Mouse (Mus musculus) small intestine, adult 2 months (tissue): ENCODE results near the gene Ctla4. TPM values are rescaled to one million over a fixed set of nuclear protein-coding genes. Genes with fewer than 3 reads are reported as not detected.

Experiments used
- H3K27ac ChIP-seq: fragments of 200-500 bp; 2 replicates; pipeline ENCODE4 v1.5.1; 2012; ENCODE audit warnings: low read depth, low read length, control low read depth, inconsistent platforms; ENCODE audit not compliant: insufficient read depth
- H3K27me3 ChIP-seq: fragments of 200-500 bp; 2 replicates; pipeline ENCODE4 v1.6.1; 2012; ENCODE audit warnings: mild to moderate bottlenecking, moderate library complexity, low read length, inconsistent platforms; ENCODE audit not compliant: control insufficient read depth, insufficient read depth
- H3K36me3 ChIP-seq: fragments of 200-500 bp; 2 replicates; pipeline ENCODE4 v1.6.1; 2012; ENCODE audit warnings: mild to moderate bottlenecking, low read length, control low read depth, inconsistent platforms; ENCODE audit not compliant: control insufficient read depth, insufficient read depth
- H3K4me1 ChIP-seq: fragments of 200-500 bp; 2 replicates; pipeline ENCODE4 v1.6.1; 2012; ENCODE audit warnings: low read length, inconsistent platforms, mixed read lengths; ENCODE audit not compliant: control insufficient read depth, insufficient read depth, insufficient read length
- H3K4me3 ChIP-seq: fragments of 200-500 bp; 2 replicates; pipeline ENCODE4 v1.5.1; 2012; ENCODE audit warnings: low read depth, mild to moderate bottlenecking, control low read depth, inconsistent platforms, low read length, moderate library complexity
- CTCF ChIP-seq: fragments of 200-500 bp; IDR thresholded peaks from 2 replicates; pipeline ENCODE4 v1.5.1; 2012; ENCODE audit warnings: low read depth, mild to moderate bottlenecking, control low read depth, inconsistent platforms, low read length, moderate library complexity, mixed read lengths; ENCODE audit not compliant: insufficient replicate concordance, insufficient read length; ENCODE audit errors: extremely low read depth
- POLR2A ChIP-seq: fragments of 200-500 bp; IDR thresholded peaks from 2 replicates; pipeline ENCODE4 v1.6.1; 2012; ENCODE audit warnings: low read depth, mild to moderate bottlenecking, control low read depth, inconsistent platforms, low read length, moderate library complexity
- WGBS: fragments of 180-500 bp; shearing (Covaris S2); methylation state at CpG from one replicate; pipeline ENCODE4 v1.1.7; 2018; 5-methylcytosine and 5-hydroxymethylcytosine counted together
- polyA plus RNA-seq: library from polyadenylated mRNA; depleted of rRNA; stranded (reverse); fragments of >200 nt; gene quantifications from 2 replicates; pipeline ENCODE4 v1.2.3, GENCODE M21; 2012; rRNA removed

Gene Ctla4
- polyA plus RNA-seq, 1 experiment: 0.30 TPM

- WGBS: 15% methylated on average over 4 of the region's 4 CpGs
- TF ChIP-seq POLR2A (no peak), CTCF (peak; percentile 25; the same call in 1 of the 2 replicates)
- H3K4me1 ChIP-seq: no peaks in the 10 kb centered on the region
- H3K27ac ChIP-seq: no peak overlapping the region
- H3K4me3 ChIP-seq: no peak overlapping the region
- no peaks in the 10 kb centered on the region for H3K36me3 ChIP-seq
- H3K27me3 ChIP-seq: no peaks in the 10 kb centered on the region
Measured at GRCm38 (mm10) chr1:60961080-60961479, 74.3 kb downstream of the Ctla4 start.

- WGBS: 95% methylated on average over 4 of the region's 4 CpGs
- H3K27ac ChIP-seq: no peak overlapping the region
- no peak overlapping the region for H3K4me3 ChIP-seq
- no peaks in the 10 kb centered on the region for H3K4me1 ChIP-seq
- peak; percentile 21; the same call in 1 of the 2 replicates for TF ChIP-seq CTCF
- TF ChIP-seq POLR2A: no peak
- H3K27me3 ChIP-seq: no peaks in the 10 kb centered on the region
- H3K36me3 ChIP-seq: no peaks in the 10 kb centered on the region
Measured at GRCm38 (mm10) chr1:60962095-60962494, 75.3 kb downstream of the Ctla4 start.

Other genes starting within 250 kb of the Ctla4 start
- gene Cd28, start 170.2 kb upstream of the Ctla4 start, polyA plus RNA-seq: 0.14 and 0.65 TPM in 2 replicates
- 0.04 and 0.16 TPM in 2 replicates for gene Icos, start 90.9 kb downstream of the Ctla4 start, polyA plus RNA-seq